Mouse (Mus musculus) embryonic facial prominence, embryonic 12.5 days (tissue): ENCODE data around the gene Slc15a5. TPM values are rescaled to one million over a fixed set of nuclear protein-coding genes. Genes with fewer than 3 reads are reported as not detected.
A peak's percentile ranks its signal among the peaks of the same experiment; 100 is the strongest.
"Not testable (repeated sequence)": the region's sequence is repeated elsewhere in the genome, so short reads cannot be mapped to it uniquely, and the experiment has no call there.

Experiments used
- ATAC-seq: fragments of 200-750 bp; cut with Nextera tagmentation; 2 replicates; pipeline ENCODE4 v1.8.0; 2017; ENCODE audit not compliant: insufficient number of reproducible peaks, insufficient read depth, low FRiP score, low TSS enrichment
- H3K27ac ChIP-seq: fragments of 300-500 bp; sonication (generic); 2 replicates; pipeline ENCODE4 v1.5.1; 2016; ENCODE audit warnings: mild to moderate bottlenecking
- H3K27me3 ChIP-seq: fragments of 300-500 bp; sonication (generic); 2 replicates; pipeline ENCODE4 v1.6.1; 2016; ENCODE audit warnings: mild to moderate bottlenecking, moderate library complexity
- H3K36me3 ChIP-seq: fragments of 300-500 bp; sonication (generic); 2 replicates; pipeline ENCODE4 v1.6.1; 2016; ENCODE audit warnings: mild to moderate bottlenecking
- H3K4me1 ChIP-seq: fragments of 300-500 bp; sonication (generic); 2 replicates; pipeline ENCODE4 v1.6.1; 2016
- H3K4me2 ChIP-seq: fragments of 300-500 bp; sonication (generic); replicated peaks from 2 replicates; pipeline ENCODE4 v1.6.1; 2016; ENCODE audit warnings: mild to moderate bottlenecking, moderate library complexity
- H3K4me3 ChIP-seq: fragments of 300-500 bp; sonication (generic); 2 replicates; pipeline ENCODE4 v1.5.1; 2016; ENCODE audit warnings: mild to moderate bottlenecking
- H3K9ac ChIP-seq: fragments of 300-500 bp; sonication (generic); 2 replicates; pipeline ENCODE4 v1.6.1; 2016; ENCODE audit warnings: mild to moderate bottlenecking, moderate library complexity
- H3K9me3 ChIP-seq: fragments of 300-500 bp; sonication (generic); 2 replicates; pipeline ENCODE4 v1.6.1; 2016; ENCODE audit warnings: mild to moderate bottlenecking, moderate library complexity
- WGBS: fragments of 180-500 bp; shearing (Covaris S2); methylation state at CpG from one replicate; pipeline ENCODE4 v1.1.7; 2016; 5-methylcytosine and 5-hydroxymethylcytosine counted together
- polyA plus RNA-seq: library from polyadenylated mRNA; unstranded; fragments of >200 nt; fragmentation: Nextera tagmentation; extraction: Ambion mirVana; gene quantifications from 2 replicates; pipeline ENCODE4 v1.2.1, GENCODE M21; 2016

Gene Slc15a5
- polyA plus RNA-seq, result 0.59 TPM in 1 of 2 replicates, not detected in the other

DNA sequence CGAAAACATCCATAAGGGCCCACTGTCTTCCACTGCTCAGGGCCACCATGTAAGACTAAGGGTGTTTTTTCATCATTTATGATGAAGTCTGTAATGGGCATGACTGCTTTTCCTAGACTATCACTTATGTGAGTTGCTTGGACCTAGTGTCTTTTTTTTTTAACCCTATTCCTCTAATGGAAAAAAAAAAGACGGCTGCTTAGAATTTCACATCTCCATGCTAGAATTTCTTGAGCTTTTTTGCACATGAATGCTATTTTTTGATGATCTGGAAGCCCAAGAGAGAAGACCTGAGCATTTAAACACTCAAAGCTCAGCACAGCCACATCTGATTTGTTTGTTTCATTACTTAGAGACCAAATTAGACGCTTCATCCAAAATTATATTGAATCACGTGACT lies at the start of gene Slc15a5:
TSS of gene Slc15a5 (minus strand) at position 101 of the 400 bp plus-strand sequence.
- Histone ChIP-seq H3K27ac (no peak within 1 kb of the TSS), H3K27me3 (no peaks in the 10 kb centered on the region), H3K9ac (no peak within 1 kb of the TSS), H3K4me2 (no peak within 1 kb of the TSS), H3K4me3 (no peak within 1 kb of the TSS), H3K9me3 (no peaks in the 10 kb centered on the region), H3K4me1 (no peaks in the 10 kb centered on the region), H3K36me3 (no peaks in the 10 kb centered on the region)
- ATAC-seq, result no peak
- WGBS, result 81% methylated on average over 4 of the region's 4 CpGs

DNA sequence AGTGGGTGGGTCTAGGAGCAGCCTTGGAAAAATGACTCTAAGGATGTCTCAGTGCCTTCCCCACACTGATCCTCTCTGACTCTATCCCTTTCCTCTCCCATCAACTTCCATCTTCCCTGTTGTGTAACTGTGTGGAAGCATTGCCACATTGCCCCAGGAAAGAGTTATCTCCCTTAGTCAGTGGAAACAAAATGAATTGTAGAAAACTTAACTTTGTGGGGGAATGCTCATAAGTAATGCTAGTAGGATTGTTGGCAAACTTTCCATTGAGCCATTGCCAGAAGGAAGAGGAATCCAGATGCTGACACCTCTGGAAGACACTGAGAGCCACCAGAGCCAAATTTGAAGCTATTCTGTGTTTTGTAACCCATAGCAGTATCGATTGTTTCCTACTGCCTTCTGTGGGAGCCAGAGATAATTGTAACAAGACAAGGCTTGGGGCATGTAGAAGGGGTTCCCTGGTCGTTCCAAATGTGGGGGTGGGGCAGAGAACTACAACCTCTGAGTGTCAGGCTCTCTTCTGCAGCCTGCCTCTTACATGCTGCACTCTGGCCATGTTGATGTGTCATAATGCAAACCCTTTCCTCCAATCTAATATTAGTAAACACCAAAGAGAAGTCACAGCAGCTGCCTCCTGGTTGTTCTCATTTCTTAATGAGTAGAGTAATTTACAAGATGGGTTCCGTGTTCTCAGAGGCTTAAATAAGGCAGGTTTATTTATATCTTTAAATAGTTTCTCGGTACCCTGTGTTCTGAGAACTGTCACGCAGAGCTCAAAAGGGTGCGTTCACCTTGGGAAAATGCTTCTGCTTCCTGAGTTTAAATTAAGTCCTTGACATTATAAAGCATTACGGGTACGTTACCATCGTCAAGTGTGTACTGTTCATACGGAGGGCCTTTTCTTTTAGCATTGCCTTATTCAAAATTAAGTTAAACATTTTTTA lies 48.9 kb upstream of the Slc15a5 start:
- 74% methylated on average over 10 of the region's 10 CpGs for WGBS
- Histone ChIP-seq H3K36me3 (no peaks in the 10 kb centered on the region), H3K27me3 (no peaks in the 10 kb centered on the region), H3K4me2 (no peak overlapping the region), H3K27ac (no peak overlapping the region), H3K4me1 (no peaks in the 10 kb centered on the region), H3K4me3 (no peak overlapping the region), H3K9ac (no peak overlapping the region), H3K9me3 (no peaks in the 10 kb centered on the region)
- ATAC-seq, result no peak

DNA sequence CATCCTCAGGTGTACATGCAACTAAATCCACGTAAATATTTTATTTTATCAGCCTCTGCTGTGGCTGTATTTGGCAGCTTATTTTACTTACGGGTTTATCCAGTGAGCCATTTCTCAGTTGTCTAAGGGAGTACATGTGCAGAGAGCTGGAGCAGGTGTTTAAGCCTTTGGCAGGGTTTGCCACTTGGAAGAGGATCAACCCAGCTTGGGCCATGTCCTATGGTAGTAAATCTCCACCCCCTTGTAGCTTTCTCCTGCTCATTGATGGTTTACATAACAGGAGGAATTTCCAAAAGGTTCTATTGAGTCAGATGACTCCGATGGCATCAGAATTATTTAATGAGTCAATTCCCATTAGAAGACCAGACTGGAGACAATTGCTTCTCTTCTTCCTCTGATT lies 37.8 kb upstream of the Slc15a5 start:
- H3K9ac ChIP-seq, result no peak overlapping the region
- H3K9me3 ChIP-seq, result no peaks in the 10 kb centered on the region
- no peaks in the 10 kb centered on the region for H3K27me3 ChIP-seq
- no peaks in the 10 kb centered on the region for H3K4me1 ChIP-seq
- 87% methylated on average over 3 of the region's 3 CpGs for WGBS
- ATAC-seq, result no peak
- H3K4me3 ChIP-seq, result no peak overlapping the region
- no peak overlapping the region for H3K4me2 ChIP-seq
- H3K27ac ChIP-seq, result no peak overlapping the region
- H3K36me3 ChIP-seq, result no peaks in the 10 kb centered on the region

DNA sequence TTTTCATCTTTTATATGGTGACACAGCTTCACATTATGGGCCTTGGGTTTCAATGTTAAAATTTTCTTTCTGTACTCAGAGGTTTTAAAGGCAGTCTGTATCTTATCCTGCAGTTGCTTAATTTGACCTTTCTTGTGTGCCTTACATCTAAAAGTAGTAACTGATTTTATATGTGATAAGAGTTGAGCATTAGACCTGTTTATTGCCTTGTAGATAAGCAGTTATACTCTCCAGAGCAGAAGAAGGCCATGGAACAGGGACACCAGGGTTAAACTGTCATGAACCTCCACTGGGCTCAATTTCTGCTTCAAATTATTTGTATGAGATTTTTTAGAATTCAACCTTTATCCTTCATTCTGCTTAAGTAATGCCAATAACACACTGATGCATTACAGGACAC lies 24.8 kb upstream of the Slc15a5 start:
- no peaks in the 10 kb centered on the region for H3K9me3 ChIP-seq
- H3K4me2 ChIP-seq, result no peak overlapping the region
- no peaks in the 10 kb centered on the region for H3K4me1 ChIP-seq
- H3K9ac ChIP-seq, result no peak overlapping the region
- no peaks in the 10 kb centered on the region for H3K27me3 ChIP-seq
- no peak for ATAC-seq
- H3K36me3 ChIP-seq, result no peaks in the 10 kb centered on the region
- no peak overlapping the region for H3K4me3 ChIP-seq
- H3K27ac ChIP-seq, result no peak overlapping the region

DNA sequence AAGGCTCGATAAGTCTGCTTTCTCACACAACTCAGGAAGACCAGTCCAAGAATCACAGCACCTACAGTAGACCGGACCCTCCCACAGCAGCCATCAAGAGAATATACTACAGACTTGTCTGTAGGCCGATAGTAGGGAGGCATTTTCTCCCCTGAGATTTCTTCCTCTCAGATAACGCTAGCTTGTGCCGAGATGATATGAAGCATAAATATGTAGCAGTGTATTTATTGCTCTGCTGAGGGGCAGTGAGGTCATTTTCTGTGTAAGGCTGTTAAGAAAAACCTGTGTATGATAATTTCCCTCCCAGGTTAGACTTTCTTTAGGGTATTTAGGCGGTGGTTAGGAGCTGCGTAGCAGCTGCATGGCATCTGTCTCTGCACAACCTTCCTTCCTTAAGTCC lies 23.2 kb upstream of the Slc15a5 start:
- Histone ChIP-seq H3K9ac (no peak overlapping the region), H3K4me3 (no peak overlapping the region), H3K27ac (no peak overlapping the region), H3K36me3 (no peaks in the 10 kb centered on the region), H3K4me2 (no peak overlapping the region), H3K27me3 (no peaks in the 10 kb centered on the region), H3K9me3 (no peaks in the 10 kb centered on the region), H3K4me1 (no peaks in the 10 kb centered on the region)
- 84% methylated on average over 7 of the region's 7 CpGs for WGBS
- no peak for ATAC-seq

DNA sequence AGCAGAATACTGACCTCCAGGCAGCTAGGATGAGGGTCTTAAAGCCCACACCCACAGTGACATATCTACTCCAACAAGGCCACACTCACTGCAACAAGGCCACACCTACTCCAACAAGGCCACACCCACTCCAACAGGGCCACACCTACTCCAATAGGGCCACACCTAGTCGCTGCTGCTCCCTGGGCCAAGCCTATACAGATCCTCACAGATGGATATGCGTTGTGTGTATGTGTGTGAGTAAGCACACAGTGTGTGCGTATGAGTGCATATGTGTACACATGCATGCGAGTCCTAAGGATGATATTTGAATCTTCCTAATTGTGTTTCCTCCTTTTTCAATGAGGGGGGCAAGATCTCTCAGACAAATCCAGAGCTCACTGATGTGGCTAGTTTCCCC lies 22.1 kb upstream of the Slc15a5 start:
- WGBS, result 89% methylated on average over 4 of the region's 4 CpGs
- no peak overlapping the region for H3K4me2 ChIP-seq
- no peaks in the 10 kb centered on the region for H3K36me3 ChIP-seq
- H3K9me3 ChIP-seq, result no peaks in the 10 kb centered on the region
- no peak overlapping the region for H3K4me3 ChIP-seq
- no peak overlapping the region for H3K27ac ChIP-seq
- no peak for ATAC-seq
- no peaks in the 10 kb centered on the region for H3K4me1 ChIP-seq
- H3K27me3 ChIP-seq, result no peaks in the 10 kb centered on the region
- no peak overlapping the region for H3K9ac ChIP-seq

DNA sequence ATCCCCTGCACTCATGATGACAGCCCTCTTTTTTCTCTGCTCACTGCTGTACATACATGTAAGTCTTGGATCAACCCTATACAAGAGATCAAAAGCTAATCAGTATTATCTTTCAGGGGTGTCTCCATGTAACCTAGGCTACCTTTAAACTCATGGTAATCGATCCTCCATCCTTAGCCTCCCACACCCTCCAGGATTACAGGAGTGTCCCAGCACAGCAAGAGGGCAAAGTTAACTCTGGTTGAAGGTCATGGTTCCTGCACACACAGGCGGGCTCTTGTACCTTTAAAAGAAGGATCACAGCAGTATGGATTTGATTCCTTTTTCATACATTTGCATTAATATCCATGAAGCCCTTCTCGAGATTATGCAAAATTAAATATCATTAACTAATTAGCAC lies 19.9 kb upstream of the Slc15a5 start:
- H3K9me3 ChIP-seq, result no peaks in the 10 kb centered on the region
- no peak overlapping the region for H3K9ac ChIP-seq
- H3K4me3 ChIP-seq, result no peak overlapping the region
- peak; percentile 28; the same call in 1 of the 2 replicates for ATAC-seq
- 66% methylated on average over 3 of the region's 3 CpGs for WGBS
- H3K4me1 ChIP-seq, result no peaks in the 10 kb centered on the region
- H3K36me3 ChIP-seq, result no peaks in the 10 kb centered on the region
- no peak overlapping the region for H3K4me2 ChIP-seq
- no peaks in the 10 kb centered on the region for H3K27me3 ChIP-seq
- no peak overlapping the region for H3K27ac ChIP-seq

DNA sequence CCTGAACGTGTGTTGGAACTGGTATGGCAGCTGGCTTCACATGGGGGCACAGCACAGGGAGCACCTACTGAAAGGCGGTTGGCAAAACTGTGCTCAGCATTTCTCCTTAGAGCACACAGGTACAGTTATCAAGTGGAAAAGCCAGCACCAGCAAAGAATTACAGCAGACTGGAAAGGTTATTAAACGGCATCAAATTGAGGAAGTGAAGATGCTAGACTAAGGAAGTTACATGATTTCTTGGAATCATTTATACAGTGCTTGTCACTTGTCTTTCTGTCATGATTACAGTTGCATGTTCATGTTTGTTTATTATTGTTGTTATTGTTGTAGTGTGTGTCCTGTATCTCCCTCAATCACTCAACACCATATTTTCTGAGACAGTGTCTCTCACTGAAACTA lies 15.3 kb upstream of the Slc15a5 start:
- no peaks in the 10 kb centered on the region for H3K36me3 ChIP-seq
- H3K4me2 ChIP-seq, result no peak overlapping the region
- no peak overlapping the region for H3K9ac ChIP-seq
- no peaks in the 10 kb centered on the region for H3K4me1 ChIP-seq
- no peak for ATAC-seq
- WGBS, result 80% methylated on average over 3 of the region's 3 CpGs
- no peak overlapping the region for H3K27ac ChIP-seq
- no peak overlapping the region for H3K4me3 ChIP-seq
- no peaks in the 10 kb centered on the region for H3K27me3 ChIP-seq
- no peaks in the 10 kb centered on the region for H3K9me3 ChIP-seq

DNA sequence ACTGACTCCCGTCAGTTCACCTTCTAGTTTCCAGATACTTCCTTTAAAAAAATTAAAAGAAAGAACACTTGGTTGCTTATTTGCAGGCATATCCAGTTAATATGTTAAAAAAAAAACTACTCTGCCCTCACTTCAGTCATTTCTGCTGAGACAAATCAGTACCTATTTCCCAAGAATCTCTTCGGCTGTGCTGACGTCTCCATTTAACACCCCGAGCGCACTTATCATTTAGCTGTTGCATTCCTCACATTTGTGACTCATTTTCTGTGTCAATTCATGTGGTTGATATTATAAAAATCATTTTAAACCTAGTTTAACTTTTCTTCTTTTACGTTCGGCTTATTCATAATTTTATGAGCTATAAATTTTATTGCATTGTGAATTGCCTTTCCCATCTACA lies 12.7 kb upstream of the Slc15a5 start:
- no peaks in the 10 kb centered on the region for H3K36me3 ChIP-seq
- WGBS, result 82% methylated on average over 7 of the region's 7 CpGs
- ATAC-seq, result no peak
- H3K9ac ChIP-seq, result no peak overlapping the region
- no peaks in the 10 kb centered on the region for H3K4me1 ChIP-seq
- H3K27me3 ChIP-seq, result no peaks in the 10 kb centered on the region
- H3K9me3 ChIP-seq, result no peaks in the 10 kb centered on the region
- no peak overlapping the region for H3K27ac ChIP-seq
- no peak overlapping the region for H3K4me3 ChIP-seq
- no peak overlapping the region for H3K4me2 ChIP-seq

DNA sequence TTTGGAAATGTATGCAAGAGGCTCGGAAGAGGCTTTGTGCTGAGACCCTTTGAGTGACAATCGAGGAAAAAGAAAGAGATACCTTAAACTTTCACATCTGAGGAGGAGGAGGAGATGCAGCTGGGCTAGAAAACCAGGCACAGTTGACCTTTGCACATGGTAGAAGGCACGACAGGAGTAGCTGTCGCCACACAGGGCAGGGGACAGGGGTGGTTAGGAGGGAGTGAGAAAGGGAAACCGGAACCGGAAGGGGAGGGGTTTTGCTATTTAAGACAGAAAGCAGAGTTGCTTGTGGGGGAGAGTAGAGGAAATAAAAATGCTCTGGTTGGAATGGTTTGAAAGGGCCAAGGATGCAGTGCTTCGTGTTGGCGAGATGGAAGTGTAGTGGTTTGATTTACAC lies 9.4 kb upstream of the Slc15a5 start:
- H3K36me3 ChIP-seq, result no peaks in the 10 kb centered on the region
- no peak overlapping the region for H3K4me3 ChIP-seq
- H3K4me2 ChIP-seq, result no peak overlapping the region
- H3K9me3 ChIP-seq, result no peaks in the 10 kb centered on the region
- no peak overlapping the region for H3K9ac ChIP-seq
- no peaks in the 10 kb centered on the region for H3K4me1 ChIP-seq
- no peaks in the 10 kb centered on the region for H3K27me3 ChIP-seq
- ATAC-seq, result no peak
- H3K27ac ChIP-seq, result no peak overlapping the region
- 66% methylated on average over 8 of the region's 8 CpGs for WGBS

DNA sequence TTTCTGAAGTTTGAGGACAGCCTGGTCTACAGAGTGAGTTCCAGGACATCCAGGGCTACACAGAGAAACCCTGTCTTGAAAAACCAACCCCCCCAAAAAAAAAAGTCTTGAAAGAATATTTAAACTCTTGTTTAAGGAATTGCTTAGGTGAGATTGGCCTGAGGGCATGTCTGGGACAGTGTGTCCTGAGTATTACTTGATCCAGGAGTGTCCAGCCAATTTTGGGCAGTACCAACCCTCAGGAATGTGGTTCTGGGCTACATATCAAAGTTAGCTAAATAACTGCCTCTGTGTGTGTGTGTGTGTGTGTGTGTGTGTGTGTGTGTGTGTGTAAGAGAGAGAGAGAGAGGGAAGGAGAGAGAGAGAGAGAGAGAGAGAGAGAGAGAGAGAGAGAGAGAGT lies 6.7 kb upstream of the Slc15a5 start:
- not testable (repeated sequence) for H3K27ac ChIP-seq, H3K4me3 ChIP-seq, ATAC-seq, H3K9ac ChIP-seq, H3K9me3 ChIP-seq, H3K4me2 ChIP-seq, H3K27me3 ChIP-seq, H3K36me3 ChIP-seq, H3K4me1 ChIP-seq

DNA sequence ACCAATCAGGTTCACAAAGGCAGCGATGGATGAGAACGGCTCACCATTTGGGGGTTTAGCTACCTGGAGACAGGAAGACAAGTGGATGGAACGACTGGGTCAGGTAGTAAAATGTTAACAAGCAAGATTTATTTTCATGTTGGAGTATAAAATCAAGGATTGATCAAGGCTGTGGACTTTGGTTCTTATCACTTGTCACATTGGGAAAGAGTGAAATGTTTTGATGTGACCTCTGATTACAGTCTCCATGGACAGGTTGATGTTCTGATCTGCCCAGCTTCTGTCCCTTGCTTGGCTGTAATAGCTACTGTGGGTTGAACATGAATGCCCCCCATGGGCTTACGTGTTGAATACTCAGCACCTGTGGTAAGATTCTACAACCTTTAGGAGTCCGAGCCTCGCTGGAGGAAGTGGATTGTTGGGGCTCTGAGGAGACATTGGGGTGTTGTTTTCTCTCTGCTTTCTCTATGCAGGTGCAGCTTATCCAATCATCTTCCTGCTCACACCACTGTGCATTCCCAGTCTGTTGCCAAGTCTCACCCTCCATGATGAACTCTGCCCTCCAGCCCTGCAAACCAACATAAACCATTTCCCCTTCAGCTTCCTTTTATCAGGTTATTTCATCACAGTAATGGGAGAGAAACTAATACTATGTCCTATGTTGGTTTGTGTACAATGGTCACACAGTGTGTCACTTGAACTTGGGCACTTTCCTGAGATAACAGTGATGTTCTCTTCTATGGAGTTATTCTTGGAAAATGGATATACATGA lies 1.2 kb upstream of the Slc15a5 start:
- ATAC-seq, result no peak
- H3K9me3 ChIP-seq, result no peaks in the 10 kb centered on the region

More for the DNA sequence above, 1.2 kb upstream of the Slc15a5 start:
- Histone ChIP-seq H3K4me1 (no peaks in the 10 kb centered on the region), H3K4me3 (no peak overlapping the region), H3K27me3 (no peaks in the 10 kb centered on the region), H3K27ac (no peak overlapping the region), H3K36me3 (no peaks in the 10 kb centered on the region), H3K4me2 (no peak overlapping the region), H3K9ac (no peak overlapping the region)
- 85% methylated on average over 6 of the region's 6 CpGs for WGBS
